Mouse (Mus musculus) embryonic fibroblast, embryonic 13.5 days (primary cell): ENCODE measurements around the gene Ptpn6. TPM values are rescaled to one million over a fixed set of nuclear protein-coding genes. Genes with fewer than 3 reads are reported as not detected.
A peak's percentile ranks its signal among the peaks of the same experiment; 100 is the strongest.

ENCODE experiments used
- H3K27ac ChIP-seq: 2 replicates; pipeline ENCODE4 v1.5.1; 2012; ENCODE audit warnings: low read length, control low read depth, inconsistent platforms; ENCODE audit not compliant: insufficient read depth
- H3K4me1 ChIP-seq: 2 replicates; pipeline ENCODE4 v1.6.1; 2011; ENCODE audit warnings: low read length; ENCODE audit not compliant: control insufficient read depth, insufficient read depth
- H3K4me3 ChIP-seq: 2 replicates; pipeline ENCODE4 v1.5.1; 2011; ENCODE audit warnings: mild to moderate bottlenecking, control low read depth, low read length; ENCODE audit not compliant: insufficient read depth
- CTCF ChIP-seq: IDR thresholded peaks from 2 replicates; pipeline ENCODE4 v1.5.1; 2011; ENCODE audit warnings: mild to moderate bottlenecking, control low read depth, low read length, moderate library complexity, borderline replicate concordance; ENCODE audit not compliant: insufficient read depth
- POLR2A ChIP-seq: IDR thresholded peaks from 2 replicates; pipeline ENCODE4 v1.6.1; 2011; ENCODE audit warnings: low read depth, mild to moderate bottlenecking, control low read depth, low read length, moderate library complexity
- polyA plus RNA-seq: library from polyadenylated mRNA; stranded (reverse); fragments of >200 nt; gene quantifications from 2 replicates; pipeline ENCODE4 v1.2.4, GENCODE M21; 2011; ENCODE audit warnings: low read depth; ENCODE audit not compliant: missing spikeins, insufficient read length

The Ptpn6 gene
- polyA plus RNA-seq, 1 experiment = 4.3 TPM

DNA sequence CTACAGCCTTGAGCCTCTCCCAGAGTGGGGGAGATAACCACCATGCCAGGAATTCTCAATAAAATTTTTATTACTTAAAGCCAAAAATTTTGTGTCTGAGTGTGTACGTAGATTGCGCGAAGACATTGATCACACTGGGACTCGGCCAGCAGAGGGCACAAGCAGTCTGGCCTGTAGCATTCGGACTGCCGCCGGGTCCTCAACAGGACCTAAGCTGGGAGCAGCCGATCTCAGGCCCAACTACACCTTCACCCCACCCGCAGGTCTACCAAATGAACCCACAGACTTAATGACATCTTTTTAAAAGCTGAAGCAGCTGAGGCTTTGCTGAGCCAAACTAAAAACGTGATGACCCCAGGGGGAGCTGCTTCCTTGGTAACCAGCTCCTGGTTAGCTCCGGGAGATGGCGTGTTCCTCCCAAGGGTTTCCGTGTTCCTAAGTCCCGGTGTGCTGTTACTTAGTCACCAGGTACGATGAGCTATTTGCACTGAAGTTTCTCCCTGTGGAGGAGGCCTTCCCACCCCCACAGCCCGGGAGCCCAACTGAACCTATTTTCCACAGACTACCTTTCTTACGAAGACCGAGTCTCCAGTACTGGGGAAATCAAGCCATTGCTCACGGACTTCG is 21.5 kb downstream of the Ptpn6 start:
- no peak for TF ChIP-seq POLR2A
- peak; percentile 87 for TF ChIP-seq CTCF
- H3K27ac ChIP-seq = no peak overlapping the region
- H3K4me3 ChIP-seq = no peak overlapping the region

DNA sequence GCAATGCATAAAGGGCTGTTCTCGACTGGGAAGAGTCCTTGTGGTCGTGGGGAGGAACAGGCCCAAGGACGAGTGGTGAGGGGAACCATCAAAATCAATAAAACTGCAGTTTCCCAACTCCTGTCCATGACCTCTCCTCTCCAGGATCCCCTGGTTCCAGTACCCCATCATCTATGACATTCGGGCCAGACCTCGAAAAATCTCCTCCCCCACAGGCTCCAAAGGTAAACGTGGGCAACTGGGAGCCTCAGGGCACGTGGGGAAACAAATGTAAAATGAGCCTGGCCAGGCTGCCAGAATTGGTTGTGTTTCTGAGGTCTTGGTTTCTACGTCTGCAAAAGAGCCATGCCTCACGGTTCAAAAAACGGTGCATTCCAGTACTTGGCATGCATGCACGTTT is 25.6 kb downstream of the Ptpn6 start:
- Histone ChIP-seq H3K4me1 (no peaks in the 10 kb centered on the region; the same call in 1 of the 2 replicates), H3K4me3 (peak overlapping the region; percentile 98), H3K27ac (no peak overlapping the region)
- TF ChIP-seq POLR2A = no peak
- TF ChIP-seq CTCF = no peak

More for the DNA sequence above, 21.5 kb downstream of the Ptpn6 start:
- no peaks in the 10 kb centered on the region; the same call in 1 of the 2 replicates for H3K4me1 ChIP-seq

DNA sequence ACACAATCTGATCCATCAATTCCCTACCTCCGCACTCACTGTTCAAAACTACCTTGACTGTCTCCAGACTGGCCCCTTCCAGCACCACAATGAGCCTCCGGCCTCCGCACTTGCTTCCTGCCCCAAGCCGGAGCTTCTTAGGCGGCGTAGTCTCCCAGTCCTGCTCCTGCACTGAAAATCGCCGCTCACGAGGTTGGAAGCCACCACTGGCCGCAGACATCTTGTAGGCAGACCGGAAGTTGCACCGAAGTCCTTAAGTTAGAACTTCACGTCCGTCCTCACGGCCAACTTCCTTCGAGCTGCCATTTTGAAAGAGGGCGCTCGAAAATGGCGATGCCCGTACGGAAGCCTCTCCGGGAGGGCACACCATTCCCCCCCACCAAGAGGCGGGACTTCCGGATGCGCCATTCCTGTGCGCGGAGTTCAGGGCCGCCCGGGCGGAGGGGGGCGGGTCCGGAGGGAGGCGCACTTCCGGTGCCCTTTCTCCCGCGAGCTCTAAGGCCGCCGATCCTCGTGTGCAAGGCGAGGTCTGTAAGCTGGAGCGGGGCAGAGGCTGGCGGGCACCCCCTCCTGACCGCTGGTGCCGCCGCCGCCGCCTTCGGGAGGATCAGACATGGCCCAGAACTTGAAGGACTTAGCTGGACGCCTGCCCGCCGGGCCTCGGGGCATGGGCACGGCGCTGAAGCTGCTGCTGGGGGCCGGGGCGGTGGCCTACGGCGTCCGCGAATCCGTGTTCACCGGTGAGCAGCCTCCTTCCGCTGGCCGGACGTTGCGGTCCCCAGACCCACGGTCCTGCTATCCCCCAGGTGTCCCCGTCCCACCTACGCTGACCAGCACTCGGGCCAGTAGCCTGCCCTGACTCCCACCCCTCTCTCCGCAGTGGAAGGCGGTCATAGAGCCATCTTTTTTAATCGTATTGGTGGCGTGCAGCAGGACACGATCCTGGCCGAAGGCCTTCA is 26.4 kb downstream of the Ptpn6 start, which contains the start of the genes Emg1 and Phb2:
TSS of gene Emg1 (minus strand) at position 355 of the 959 bp plus-strand sequence.
TSS of gene Phb2 (plus strand) at position 513 of the 959 bp plus-strand sequence.
- TF ChIP-seq CTCF (no peak), POLR2A (peak; percentile 65)
- peak within 1 kb of the TSS; percentile 60 for H3K27ac ChIP-seq
- H3K4me1 ChIP-seq = no peaks in the 10 kb centered on the region; the same call in 1 of the 2 replicates
- H3K4me3 ChIP-seq = peak within 1 kb of the TSS; percentile 98

DNA sequence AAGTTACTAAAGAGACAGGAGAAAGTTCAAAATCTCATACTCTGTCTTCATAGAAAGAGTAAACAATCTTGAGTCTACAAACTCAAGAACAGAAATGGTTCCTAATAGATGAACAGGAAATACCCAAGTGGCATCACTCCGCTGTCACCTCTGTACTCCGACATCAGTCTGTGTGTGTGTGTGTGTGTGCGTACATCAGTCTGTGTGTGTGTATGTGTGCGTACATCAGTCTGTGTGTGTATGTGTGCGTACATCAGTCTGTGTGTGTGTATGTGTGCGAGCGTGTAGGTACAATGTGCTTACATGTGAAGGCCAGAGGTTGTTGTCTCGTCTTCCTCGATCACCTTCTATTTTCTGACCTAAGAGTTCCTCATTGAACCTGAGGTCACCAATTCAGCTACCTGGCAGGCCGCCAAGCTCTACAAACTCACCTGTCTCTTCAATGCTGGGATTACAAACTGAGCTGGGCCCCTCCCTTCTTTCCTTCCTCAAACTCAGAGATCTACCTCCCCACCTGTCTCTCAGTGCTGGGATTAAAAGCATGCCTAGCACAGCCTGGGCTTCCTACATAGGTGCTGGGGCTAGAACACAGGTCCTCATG is 30.1 kb downstream of the Ptpn6 start:
- TF ChIP-seq CTCF = no peak
- TF ChIP-seq POLR2A = no peak
- Histone ChIP-seq H3K4me3 (no peak overlapping the region), H3K27ac (no peak overlapping the region), H3K4me1 (peaks cover 7% of the 10 kb centered on the region)

DNA sequence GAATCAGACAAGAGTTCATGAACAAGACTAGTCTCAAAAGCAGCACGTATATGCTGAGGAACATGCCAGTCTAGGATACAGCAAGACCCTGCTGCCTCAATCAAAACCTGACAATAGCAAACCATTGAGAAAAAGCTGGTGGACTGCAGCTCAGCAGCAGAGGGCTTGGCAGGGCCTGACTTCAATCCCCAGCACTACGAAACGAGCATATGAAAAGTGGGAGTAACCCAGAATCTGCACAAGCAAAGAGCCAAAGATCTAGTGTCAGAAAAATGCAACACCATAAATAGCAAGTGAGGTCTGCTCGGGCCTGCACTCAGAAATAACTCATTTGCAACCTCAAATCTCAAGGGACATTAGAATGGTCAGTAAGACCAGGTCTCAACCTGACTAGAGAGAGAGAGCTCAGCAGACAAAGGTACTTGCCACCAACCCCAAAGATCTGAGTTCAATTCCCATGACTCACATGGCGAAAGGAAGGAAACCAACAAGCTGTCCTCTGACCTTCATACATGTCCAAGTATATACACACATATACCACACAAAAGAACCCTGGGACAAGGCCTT is 32.4 kb downstream of the Ptpn6 start:
- Histone ChIP-seq H3K27ac (0 out of 2 replicates have a peak overlapping the region, but pooled peaks have one; percentile 8), H3K4me1 (peaks cover 7% of the 10 kb centered on the region; the same call in 1 of the 2 replicates), H3K4me3 (no peak overlapping the region)
- TF ChIP-seq POLR2A (no peak), CTCF (no peak)

DNA sequence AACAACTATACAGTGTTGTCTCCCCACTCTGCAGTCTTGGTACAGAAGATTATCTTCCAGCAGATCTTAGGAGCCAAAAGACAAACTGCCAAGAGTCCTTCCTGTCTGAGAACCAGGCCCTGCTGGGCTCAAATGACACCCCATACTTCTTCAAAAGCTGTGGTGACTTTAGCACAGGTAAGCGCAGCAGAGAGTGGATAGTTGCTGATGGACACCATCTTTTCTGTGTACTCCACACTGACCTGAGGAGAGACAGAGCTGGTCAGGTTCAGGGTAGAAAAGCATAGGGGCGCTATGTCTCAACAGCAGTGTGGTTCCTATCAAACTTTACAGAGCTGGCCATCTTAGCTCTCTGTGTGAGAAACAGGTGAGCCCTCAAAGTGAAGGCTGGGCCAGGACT is 34.1 kb downstream of the Ptpn6 start:
- peaks cover 7% of the 10 kb centered on the region; the same call in 1 of the 2 replicates for H3K4me1 ChIP-seq
- no peak for TF ChIP-seq CTCF
- TF ChIP-seq POLR2A = no peak
- no peak overlapping the region for H3K27ac ChIP-seq
- no peak overlapping the region for H3K4me3 ChIP-seq

DNA sequence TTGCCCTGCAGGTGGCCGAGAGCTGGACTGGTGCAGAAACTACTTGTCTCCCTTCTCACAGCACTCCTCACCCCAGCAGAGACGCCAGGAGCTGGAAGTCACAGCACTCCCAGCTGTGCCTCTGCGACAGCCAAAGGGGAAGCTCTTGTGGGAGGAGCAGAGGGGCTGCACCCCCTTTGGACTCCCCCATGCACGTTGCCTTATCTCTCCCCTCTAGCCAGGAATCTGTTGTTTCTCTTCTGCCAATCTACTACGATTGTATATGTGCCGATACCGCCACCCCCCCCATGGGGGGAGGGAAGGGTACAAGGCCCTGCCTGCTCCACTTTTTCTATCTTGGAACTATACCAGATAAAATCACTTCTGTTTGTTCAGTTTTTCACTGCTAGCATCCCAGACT is 34.7 kb downstream of the Ptpn6 start:
- Histone ChIP-seq H3K4me3 (no peak overlapping the region), H3K4me1 (peaks cover 7% of the 10 kb centered on the region; the same call in 1 of the 2 replicates), H3K27ac (no peak overlapping the region)
- no peak for TF ChIP-seq POLR2A
- TF ChIP-seq CTCF = no peak

DNA sequence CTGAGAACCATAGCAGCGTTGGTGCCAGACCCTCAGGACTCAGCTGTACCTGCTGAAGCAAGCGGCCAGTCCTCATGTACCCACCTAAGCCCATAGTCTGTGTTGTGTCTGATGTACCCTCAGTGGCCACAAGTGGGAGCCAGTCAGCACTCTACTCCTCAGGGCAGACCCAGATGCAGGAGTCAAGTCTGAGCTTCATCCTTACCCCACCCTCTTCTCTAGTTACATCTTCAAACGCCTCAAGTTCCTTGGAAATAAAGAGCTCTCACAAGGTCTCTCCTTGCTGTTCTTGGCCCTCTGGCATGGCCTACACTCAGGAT is 35.8 kb downstream of the Ptpn6 start:
- Histone ChIP-seq H3K27ac (no peak overlapping the region), H3K4me3 (no peak overlapping the region), H3K4me1 (peaks cover 7% of the 10 kb centered on the region; the same call in 1 of the 2 replicates)
- TF ChIP-seq POLR2A = no peak
- TF ChIP-seq CTCF = peak; percentile 73; the same call in 1 of the 2 replicates

DNA sequence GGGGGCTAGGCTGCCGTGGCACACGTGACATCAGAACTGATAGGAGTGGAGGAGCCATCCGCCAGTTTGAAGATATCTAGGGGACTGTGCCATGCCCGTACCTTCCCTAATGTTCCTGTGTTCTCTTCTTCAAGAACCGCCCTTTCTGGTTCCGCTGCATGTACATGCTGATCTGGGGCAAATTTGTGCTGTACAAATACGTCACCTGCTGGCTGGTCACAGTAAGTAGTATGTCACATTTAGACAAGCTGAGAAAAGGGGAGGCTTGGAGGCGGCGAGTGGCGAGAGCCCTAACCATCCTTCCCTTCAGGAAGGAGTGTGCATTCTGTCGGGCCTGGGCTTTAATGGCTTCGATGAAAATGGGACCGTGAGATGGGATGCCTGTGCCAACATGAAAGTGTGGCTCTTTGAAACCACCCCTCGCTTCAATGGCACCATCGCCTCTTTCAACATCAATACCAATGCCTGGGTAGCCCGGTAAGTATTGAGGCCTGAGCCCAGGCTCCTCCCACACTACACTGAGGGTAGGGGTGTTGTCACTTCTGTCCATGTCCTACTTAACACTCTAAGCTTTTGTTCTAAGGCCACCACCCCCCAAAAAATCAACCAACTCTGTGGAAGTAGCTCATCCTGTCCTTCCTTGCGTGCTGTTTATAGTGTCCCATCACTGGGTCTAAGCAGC is 36.3 kb downstream of the Ptpn6 start:
- Histone ChIP-seq H3K27ac (no peak overlapping the region), H3K4me3 (no peak overlapping the region), H3K4me1 (peaks cover 8% of the 10 kb centered on the region; the same call in 1 of the 2 replicates)
- TF ChIP-seq POLR2A (no peak), CTCF (no peak)

DNA sequence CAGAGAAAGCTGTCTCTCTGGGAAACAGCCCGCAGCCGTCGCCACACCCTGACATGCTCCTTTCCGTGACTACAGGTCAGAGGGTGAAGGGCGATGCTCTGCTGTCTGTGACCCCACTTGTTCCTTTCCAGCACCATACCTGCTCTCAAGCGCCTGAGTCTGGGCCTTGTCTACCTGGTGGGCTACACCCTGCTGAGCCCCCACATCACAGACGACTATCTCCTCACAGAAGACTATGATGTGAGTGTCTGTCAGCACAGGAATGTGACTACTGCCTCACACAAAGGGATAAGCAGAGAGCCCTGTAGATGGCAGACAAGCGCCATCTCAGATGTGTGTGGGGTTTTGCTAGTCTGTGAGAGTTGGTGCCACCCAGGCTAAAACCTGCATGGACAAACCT is 37.2 kb downstream of the Ptpn6 start:
- H3K4me1 ChIP-seq = peaks cover 7% of the 10 kb centered on the region; the same call in 1 of the 2 replicates
- TF ChIP-seq CTCF (no peak), POLR2A (no peak)
- no peak overlapping the region for H3K27ac ChIP-seq
- no peak overlapping the region for H3K4me3 ChIP-seq
